Mouse (Mus musculus): ENCODE measurements around the gene Braf.

The Braf gene

GRCm38 (mm10) chr6:39555648-39555945 is 169.7 kb downstream of the Braf start:
- no peak for DNase-seq (ENCODE audit: low spot score)

- DNase-seq (ENCODE audit: low spot score) = no peak
These were observed 170.2 kb downstream of the Braf start for GRCm38 (mm10) chr6:39554888-39555647.

Measured in urinary bladder, postnatal 25 days (tissue).